Mouse (Mus musculus): ENCODE results near the gene Tsku. TPM values are rescaled to one million over a fixed set of nuclear protein-coding genes. Genes with fewer than 3 reads are reported as not detected.

Tsku gene
- polyA plus RNA-seq, 1 experiment = 8.4 TPM

DNA sequence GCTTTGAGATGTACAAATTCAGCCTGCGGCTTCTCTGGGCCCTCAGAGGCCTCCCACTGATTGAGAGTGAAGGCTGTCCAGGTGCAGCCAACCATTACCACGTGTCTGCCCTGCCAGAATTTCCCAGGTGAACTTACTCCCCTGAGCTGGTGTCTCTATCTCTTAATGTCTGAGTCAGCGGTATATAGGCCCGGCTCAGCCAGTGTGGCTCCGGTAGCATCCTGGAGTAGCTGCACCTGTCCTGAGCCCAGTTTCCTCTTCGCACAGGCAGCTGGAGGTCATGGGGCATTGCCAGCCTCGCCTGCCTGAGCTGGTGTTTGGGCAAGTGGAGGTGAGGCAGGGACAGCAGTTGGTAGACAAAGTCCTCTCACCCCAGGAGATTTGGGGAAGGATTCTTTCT, 26.1 kb upstream of the Tsku start:
- no peak overlapping the region for H3K4me2 ChIP-seq (ENCODE audit: low read depth)
- no peaks in the 10 kb centered on the region for H3K36me3 ChIP-seq (ENCODE audit: control insufficient read depth, insufficient read depth)
- TF ChIP-seq USF1 (IDR thresholded peaks at IDR 0.05; ENCODE audit: low read depth) (no peak), E2F4 (IDR thresholded peaks at IDR 0.05; ENCODE audit: insufficient read depth) (no peak), MAX (IDR thresholded peaks at IDR 0.05; ENCODE audit: low read depth) (no peak), POLR2AphosphoS2 (IDR thresholded peaks at IDR 0.05; ENCODE audit: insufficient read length, low read depth) (no peak), REST (IDR thresholded peaks at IDR 0.05; ENCODE audit: insufficient read depth, insufficient read length) (no peak), MYOD1 (IDR thresholded peaks at IDR 0.05; ENCODE audit: control insufficient read depth in 1 of 3, insufficient read length in 2 of 3, low read depth in 2 of 3) (no peak), POLR2A (IDR thresholded peaks at IDR 0.05; ENCODE audit: insufficient read length, low read depth) (no peak), SRF (IDR thresholded peaks at IDR 0.05; ENCODE audit: control insufficient read depth, insufficient read length, low read depth) (no peak), TCF3 (IDR thresholded peaks at IDR 0.05; ENCODE audit: insufficient read length, low read depth) (no peak), CEBPB (IDR thresholded peaks at IDR 0.05; ENCODE audit: insufficient read depth, poor library complexity, severe bottlenecking) (no peak), MYOG (IDR thresholded peaks at IDR 0.05; ENCODE audit: control insufficient read depth in 1 of 3, insufficient read depth in 1 of 3, insufficient read length in 2 of 3, low read depth in 2 of 3) (no peak), TCF12 (IDR thresholded peaks at IDR 0.05; ENCODE audit: insufficient read depth, poor library complexity, severe bottlenecking) (no peak)
- no peak overlapping the region for H3ac ChIP-seq (ENCODE audit: control insufficient read depth, insufficient read length)
- no peaks in the 10 kb centered on the region for H3K27me3 ChIP-seq (ENCODE audit: control insufficient read depth, insufficient read depth, insufficient read length)
- no peak overlapping the region for H3K4me3 ChIP-seq
- H3K79me2 ChIP-seq (ENCODE audit: control insufficient read depth, insufficient read depth) = no peaks in the 10 kb centered on the region

DNA sequence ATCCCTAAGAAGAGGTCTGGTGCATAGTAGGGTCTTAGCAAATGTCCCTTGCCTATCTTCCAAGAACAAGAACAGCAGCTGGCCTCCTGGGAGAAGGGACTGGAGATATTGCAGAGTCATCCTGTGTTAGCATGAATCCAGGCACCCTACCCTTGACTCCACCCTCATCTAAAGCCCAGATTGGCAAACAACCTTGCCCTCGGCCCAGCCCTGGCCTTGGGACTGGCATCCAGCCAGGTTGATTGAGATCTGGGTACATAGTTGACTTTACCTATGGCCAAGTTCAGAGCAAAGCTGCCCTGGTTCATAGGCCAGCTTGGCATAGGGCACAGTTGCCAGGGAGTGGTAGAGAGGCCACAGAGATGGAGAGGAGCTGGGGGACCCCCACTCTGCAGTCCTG, 24.0 kb upstream of the Tsku start:
- Histone ChIP-seq H3K79me2 (ENCODE audit: control insufficient read depth, insufficient read depth) (no peaks in the 10 kb centered on the region), H3K4me3 (no peak overlapping the region), H3K36me3 (ENCODE audit: control insufficient read depth, insufficient read depth) (no peaks in the 10 kb centered on the region), H3ac (ENCODE audit: control insufficient read depth, insufficient read length) (no peak overlapping the region), H3K27me3 (ENCODE audit: control insufficient read depth, insufficient read depth, insufficient read length) (no peaks in the 10 kb centered on the region), H3K4me2 (ENCODE audit: low read depth) (no peak overlapping the region)
- no peak for TF ChIP-seq USF1 (IDR thresholded peaks at IDR 0.05; ENCODE audit: low read depth)
- no peak for TF ChIP-seq TCF12 (IDR thresholded peaks at IDR 0.05; ENCODE audit: insufficient read depth, poor library complexity, severe bottlenecking)
- TF ChIP-seq CEBPB (IDR thresholded peaks at IDR 0.05; ENCODE audit: insufficient read depth, poor library complexity, severe bottlenecking) = no peak
- no peak for TF ChIP-seq POLR2AphosphoS2 (IDR thresholded peaks at IDR 0.05; ENCODE audit: insufficient read length, low read depth)
- TF ChIP-seq E2F4 (IDR thresholded peaks at IDR 0.05; ENCODE audit: insufficient read depth) = no peak
- no peak for TF ChIP-seq MYOD1 (IDR thresholded peaks at IDR 0.05; ENCODE audit: control insufficient read depth in 1 of 3, insufficient read length in 2 of 3, low read depth in 2 of 3)
- TF ChIP-seq MAX (IDR thresholded peaks at IDR 0.05; ENCODE audit: low read depth) = no peak
- TF ChIP-seq SRF (IDR thresholded peaks at IDR 0.05; ENCODE audit: control insufficient read depth, insufficient read length, low read depth) = no peak
- TF ChIP-seq TCF3 (IDR thresholded peaks at IDR 0.05; ENCODE audit: insufficient read length, low read depth) = no peak
- no peak for TF ChIP-seq MYOG (IDR thresholded peaks at IDR 0.05; ENCODE audit: control insufficient read depth in 1 of 3, insufficient read depth in 1 of 3, insufficient read length in 2 of 3, low read depth in 2 of 3)
- no peak for TF ChIP-seq REST (IDR thresholded peaks at IDR 0.05; ENCODE audit: insufficient read depth, insufficient read length)
- TF ChIP-seq POLR2A (IDR thresholded peaks at IDR 0.05; ENCODE audit: insufficient read length, low read depth) = no peak

DNA sequence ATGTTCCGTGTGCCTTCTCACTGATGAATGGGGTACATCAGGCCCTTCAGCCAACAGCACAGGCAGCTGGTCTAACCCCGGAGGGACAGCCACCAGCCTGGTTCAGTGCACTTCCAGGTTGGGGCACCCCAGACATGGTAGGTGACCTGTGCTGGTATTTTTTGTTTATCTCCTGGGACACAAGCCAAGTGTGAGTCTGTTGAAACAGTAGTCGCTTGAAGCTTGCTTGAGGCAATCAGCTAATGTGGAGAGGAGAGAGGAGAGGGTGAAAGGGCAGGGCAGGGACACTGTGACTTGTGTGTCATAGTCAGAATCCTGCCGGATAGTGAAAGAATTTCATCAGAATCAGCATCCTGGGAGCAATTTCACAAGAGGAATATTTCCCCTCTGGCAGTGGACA, 22.2 kb upstream of the Tsku start:
- no peak overlapping the region for H3K4me2 ChIP-seq (ENCODE audit: low read depth)
- no peaks in the 10 kb centered on the region for H3K79me2 ChIP-seq (ENCODE audit: control insufficient read depth, insufficient read depth)
- no peaks in the 10 kb centered on the region for H3K27me3 ChIP-seq (ENCODE audit: control insufficient read depth, insufficient read depth, insufficient read length)
- H3K4me3 ChIP-seq = no peak overlapping the region
- no peak overlapping the region for H3ac ChIP-seq (ENCODE audit: control insufficient read depth, insufficient read length)
- H3K36me3 ChIP-seq (ENCODE audit: control insufficient read depth, insufficient read depth) = no peaks in the 10 kb centered on the region
- no peak for TF ChIP-seq MYOG (IDR thresholded peaks at IDR 0.05; ENCODE audit: control insufficient read depth in 1 of 3, insufficient read depth in 1 of 3, insufficient read length in 2 of 3, low read depth in 2 of 3)
- TF ChIP-seq POLR2AphosphoS2 (IDR thresholded peaks at IDR 0.05; ENCODE audit: insufficient read length, low read depth) = no peak
- TF ChIP-seq CEBPB (IDR thresholded peaks at IDR 0.05; ENCODE audit: insufficient read depth, poor library complexity, severe bottlenecking) = no peak
- no peak for TF ChIP-seq TCF3 (IDR thresholded peaks at IDR 0.05; ENCODE audit: insufficient read length, low read depth)
- TF ChIP-seq SRF (IDR thresholded peaks at IDR 0.05; ENCODE audit: control insufficient read depth, insufficient read length, low read depth) = no peak
- no peak for TF ChIP-seq REST (IDR thresholded peaks at IDR 0.05; ENCODE audit: insufficient read depth, insufficient read length)
- no peak for TF ChIP-seq TCF12 (IDR thresholded peaks at IDR 0.05; ENCODE audit: insufficient read depth, poor library complexity, severe bottlenecking)
- no peak for TF ChIP-seq MYOD1 (IDR thresholded peaks at IDR 0.05; ENCODE audit: control insufficient read depth in 1 of 3, insufficient read length in 2 of 3, low read depth in 2 of 3)
- TF ChIP-seq MAX (IDR thresholded peaks at IDR 0.05; ENCODE audit: low read depth) = no peak
- no peak for TF ChIP-seq E2F4 (IDR thresholded peaks at IDR 0.05; ENCODE audit: insufficient read depth)
- no peak for TF ChIP-seq USF1 (IDR thresholded peaks at IDR 0.05; ENCODE audit: low read depth)
- no peak for TF ChIP-seq POLR2A (IDR thresholded peaks at IDR 0.05; ENCODE audit: insufficient read length, low read depth)

DNA sequence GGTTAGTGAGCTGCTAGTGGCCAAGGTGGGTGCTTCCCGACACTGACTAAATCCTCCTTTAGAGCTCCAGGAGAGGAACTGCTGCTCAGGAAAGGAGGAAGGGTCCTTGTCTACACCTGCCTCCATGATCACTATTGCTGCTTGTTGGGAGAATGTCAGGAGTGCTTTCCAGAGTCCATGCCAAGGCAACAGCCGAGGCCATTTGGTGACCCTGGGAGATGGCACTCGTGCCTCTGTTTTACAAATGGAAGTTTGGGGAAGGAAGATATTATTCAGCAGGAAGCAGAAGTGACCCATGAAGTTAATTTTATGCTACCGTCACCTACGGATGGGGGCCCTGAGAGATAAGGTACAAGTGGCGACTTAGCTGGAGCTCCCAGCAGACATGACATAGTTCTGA, 21.7 kb upstream of the Tsku start:
- Histone ChIP-seq H3K79me2 (ENCODE audit: control insufficient read depth, insufficient read depth) (no peaks in the 10 kb centered on the region), H3K27me3 (ENCODE audit: control insufficient read depth, insufficient read depth, insufficient read length) (no peaks in the 10 kb centered on the region), H3K36me3 (ENCODE audit: control insufficient read depth, insufficient read depth) (no peaks in the 10 kb centered on the region), H3ac (ENCODE audit: control insufficient read depth, insufficient read length) (no peak overlapping the region), H3K4me3 (no peak overlapping the region), H3K4me2 (ENCODE audit: low read depth) (no peak overlapping the region)
- TF ChIP-seq E2F4 (IDR thresholded peaks at IDR 0.05; ENCODE audit: insufficient read depth) (no peak), TCF3 (IDR thresholded peaks at IDR 0.05; ENCODE audit: insufficient read length, low read depth) (no peak), POLR2A (IDR thresholded peaks at IDR 0.05; ENCODE audit: insufficient read length, low read depth) (no peak), MYOG (IDR thresholded peaks at IDR 0.05; ENCODE audit: control insufficient read depth in 1 of 3, insufficient read depth in 1 of 3, insufficient read length in 2 of 3, low read depth in 2 of 3) (no peak), MYOD1 (IDR thresholded peaks at IDR 0.05; ENCODE audit: control insufficient read depth in 1 of 3, insufficient read length in 2 of 3, low read depth in 2 of 3) (no peak), TCF12 (IDR thresholded peaks at IDR 0.05; ENCODE audit: insufficient read depth, poor library complexity, severe bottlenecking) (no peak), SRF (IDR thresholded peaks at IDR 0.05; ENCODE audit: control insufficient read depth, insufficient read length, low read depth) (no peak), REST (IDR thresholded peaks at IDR 0.05; ENCODE audit: insufficient read depth, insufficient read length) (no peak), POLR2AphosphoS2 (IDR thresholded peaks at IDR 0.05; ENCODE audit: insufficient read length, low read depth) (no peak), MAX (IDR thresholded peaks at IDR 0.05; ENCODE audit: low read depth) (no peak), USF1 (IDR thresholded peaks at IDR 0.05; ENCODE audit: low read depth) (no peak), CEBPB (IDR thresholded peaks at IDR 0.05; ENCODE audit: insufficient read depth, poor library complexity, severe bottlenecking) (no peak)

Data from myocyte (in vitro differentiated cells).